Mouse (Mus musculus): ENCODE results near the gene Ube2g1. TPM values are rescaled to one million over a fixed set of nuclear protein-coding genes. Genes with fewer than 3 reads are reported as not detected.
"Not testable (repeated sequence)": the region's sequence is repeated elsewhere in the genome, so short reads cannot be mapped to it uniquely, and the experiment has no call there.

Ube2g1 gene
- total RNA-seq, 2 experiments from 2014 or later: 65.6 to 72.0 TPM

- no peak for DNase-seq
- intact Hi-C loops (cut with DNase I): no loop called here
Measured at GRCm38 (mm10) chr11:72595010-72595737, 11.9 kb upstream of the Ube2g1 start.

GRCm38 (mm10) chr11:72597780-72598179, 9.3 kb upstream of the Ube2g1 start:
- DNase-seq: no peak
- intact Hi-C loops (cut with DNase I): no loop called here

- intact Hi-C loops (cut with DNase I): no loop called here
- peak; percentile 72 for DNase-seq
Measured at GRCm38 (mm10) chr11:72607469-72608070, 487 bp downstream of the Ube2g1 start.

GRCm38 (mm10) chr11:72608071-72608679, 1.1 kb downstream of the Ube2g1 start:
- intact Hi-C loops (cut with DNase I): no loop called here
- DNase-seq: peak; percentile 96

GRCm38 (mm10) chr11:72609242-72609641, 2.2 kb downstream of the Ube2g1 start:
- intact Hi-C loops (cut with DNase I): no loop called here
- DNase-seq: no peak

- DNase-seq; intact Hi-C loops (cut with DNase I): not testable (repeated sequence)
Measured at GRCm38 (mm10) chr11:72614336-72614735, 7.3 kb downstream of the Ube2g1 start.

- intact Hi-C loops (cut with DNase I): no loop called here
- DNase-seq: no peak
Measured at GRCm38 (mm10) chr11:72615931-72616330, 8.8 kb downstream of the Ube2g1 start.

- intact Hi-C loops (cut with DNase I): no loop called here
- DNase-seq: no peak
Measured at GRCm38 (mm10) chr11:72618476-72618875, 11.4 kb downstream of the Ube2g1 start.

- no peak for DNase-seq
- intact Hi-C loops (cut with DNase I): no loop called here
Measured at GRCm38 (mm10) chr11:72642730-72643129, 35.6 kb downstream of the Ube2g1 start.

- intact Hi-C loops (cut with DNase I): no loop called here
Measured at GRCm38 (mm10) chr11:72645386-72645785, 38.3 kb downstream of the Ube2g1 start.

GRCm38 (mm10) chr11:72650347-72650746, 43.3 kb downstream of the Ube2g1 start:
- DNase-seq: no peak
- intact Hi-C loops (cut with DNase I): no loop called here

More at GRCm38 (mm10) chr11:72645386-72645785, 38.3 kb downstream of the Ube2g1 start:
- no peak for DNase-seq

GRCm38 (mm10) chr11:72659918-72660317, 52.8 kb downstream of the Ube2g1 start:
- no peak for DNase-seq
- intact Hi-C loops (cut with DNase I): no loop called here

- DNase-seq: no peak
- intact Hi-C loops (cut with DNase I): no loop called here
Measured at GRCm38 (mm10) chr11:72660359-72660758, 53.3 kb downstream of the Ube2g1 start.

GRCm38 (mm10) chr11:72664641-72665040, 57.6 kb downstream of the Ube2g1 start:
- intact Hi-C loops (cut with DNase I): no loop called here
- DNase-seq: no peak

- no peak for DNase-seq
- intact Hi-C loops (cut with DNase I): no loop called here
Measured at GRCm38 (mm10) chr11:72670634-72671033, 63.6 kb downstream of the Ube2g1 start.

GRCm38 (mm10) chr11:72671294-72671988, 64.4 kb downstream of the Ube2g1 start:
- intact Hi-C loops (cut with DNase I): no loop called here
- no peak for DNase-seq

GRCm38 (mm10) chr11:72672438-72672837, 65.4 kb downstream of the Ube2g1 start:
- intact Hi-C loops (cut with DNase I): no loop called here

GRCm38 (mm10) chr11:72675280-72675679, 68.2 kb downstream of the Ube2g1 start:
- intact Hi-C loops (cut with DNase I): no loop called here
- DNase-seq: no peak

More at GRCm38 (mm10) chr11:72672438-72672837, 65.4 kb downstream of the Ube2g1 start:
- DNase-seq: no peak

GRCm38 (mm10) chr11:72680726-72681125, 73.6 kb downstream of the Ube2g1 start:
- intact Hi-C loops (cut with DNase I): no loop called here
- no peak for DNase-seq

GRCm38 (mm10) chr11:72683402-72683801, 76.3 kb downstream of the Ube2g1 start:
- DNase-seq: no peak
- intact Hi-C loops (cut with DNase I): no loop called here

- no peak for DNase-seq
- intact Hi-C loops (cut with DNase I): no loop called here
Measured at GRCm38 (mm10) chr11:72686697-72687096, 79.6 kb downstream of the Ube2g1 start.

Data from left cerebral cortex, postnatal 4 days (tissue).